Mouse (Mus musculus) c-Kit-positive CD71-negative TER-119-negative erythroid progenitor cells, embryonic 14.5 days (primary cell): ENCODE results near the gene Mvd.

Experiments used
- DNase-seq: peaks from one replicate; pipeline ENCODE4 v3.0.0-alpha.2; 2013; ENCODE audit warnings: low read depth

The Mvd gene

GRCm38 (mm10) chr8:122426145-122426544 lies 17.1 kb downstream of the Mvd start:
- DNase-seq, result no peak

- DNase-seq, result no peak
These were observed 19.6 kb downstream of the Mvd start for GRCm38 (mm10) chr8:122423659-122424058.

GRCm38 (mm10) chr8:122423217-122423616 lies 20.0 kb downstream of the Mvd start:
- DNase-seq, result no peak

GRCm38 (mm10) chr8:122421376-122422070 lies 21.7 kb downstream of the Mvd start, which contains the start of gene Il17c:
Gene Il17c, plus strand, starts transcription at chr8:122422020.
- DNase-seq, result no peak

GRCm38 (mm10) chr8:122419881-122420555 lies 23.2 kb downstream of the Mvd start:
- DNase-seq, result no peak

- DNase-seq, result no peak
These were observed 27.7 kb downstream of the Mvd start for GRCm38 (mm10) chr8:122415554-122415953.

- no peak for DNase-seq
These were observed 28.9 kb downstream of the Mvd start for GRCm38 (mm10) chr8:122414311-122414710.

- no peak for DNase-seq
These were observed 35.5 kb downstream of the Mvd start for GRCm38 (mm10) chr8:122407678-122408077.

GRCm38 (mm10) chr8:122405146-122405805 lies 37.9 kb downstream of the Mvd start:
- no peak for DNase-seq

GRCm38 (mm10) chr8:122398186-122398585 lies 45.0 kb downstream of the Mvd start:
- no peak for DNase-seq

GRCm38 (mm10) chr8:122395291-122395690 lies 47.9 kb downstream of the Mvd start:
- DNase-seq, result no peak

GRCm38 (mm10) chr8:122393717-122394116 lies 49.5 kb downstream of the Mvd start:
- no peak for DNase-seq

- no peak for DNase-seq
These were observed 52.5 kb downstream of the Mvd start for GRCm38 (mm10) chr8:122390758-122391157.

- DNase-seq, result no peak
These were observed 53.9 kb downstream of the Mvd start for GRCm38 (mm10) chr8:122389357-122389756.
